Mouse (Mus musculus) retina, embryonic 14.5 days (tissue): ENCODE measurements at regions not wholly inside any gene's neighbourhood (a gene's known extent, or its start where the extent isn't known, plus 50 kb on each side); places are given as distances from the start of the nearest gene placed in this dataset.
"Not testable (repeated sequence)": the region's sequence is repeated elsewhere in the genome, so short reads cannot be mapped to it uniquely, and the experiment has no call there.

ENCODE experiments used
- DNase-seq: peaks from one replicate; pipeline ENCODE4 v3.0.0-alpha.2; 2015; ENCODE audit warnings: low spot score

DNA sequence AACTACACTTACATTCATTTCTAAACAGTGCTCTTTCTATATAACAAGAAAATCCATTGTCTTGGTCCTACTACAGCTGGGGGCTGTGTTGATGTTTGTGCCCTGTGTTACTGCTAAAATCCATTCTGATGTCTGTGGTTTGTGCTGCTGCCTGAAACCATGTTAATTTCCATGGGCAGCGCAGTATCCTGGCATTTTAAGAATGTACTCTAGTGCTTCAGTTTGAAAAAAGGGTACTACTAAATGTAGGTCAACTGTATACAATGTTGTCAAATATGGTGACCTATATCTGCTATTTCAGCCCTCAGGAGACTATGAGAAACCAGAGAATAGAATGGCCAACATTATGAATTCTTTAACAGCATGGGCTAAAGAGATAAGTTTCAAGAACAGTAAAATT is 1052.2 kb downstream of the Hace1 start:
- DNase-seq: peak; percentile 14

DNA sequence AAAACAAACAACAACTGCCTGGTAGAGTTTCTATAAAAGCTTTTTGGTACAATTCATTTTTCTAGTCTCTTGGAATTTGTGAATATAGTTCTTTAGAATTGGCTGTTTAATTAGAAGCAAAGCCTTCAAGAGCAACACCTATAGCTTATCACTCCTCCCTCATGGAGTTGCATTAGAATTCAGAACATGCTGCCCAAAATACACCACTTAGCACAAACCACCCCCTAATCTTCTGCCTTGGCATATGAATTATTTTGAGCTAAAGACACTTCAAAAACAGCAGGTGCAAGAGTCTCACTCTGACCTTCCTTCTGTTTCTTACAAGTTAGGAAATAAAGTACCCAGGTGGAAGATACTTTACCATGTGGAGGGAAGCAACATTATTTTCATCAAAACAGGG is 1085.4 kb downstream of the Hace1 start:
- DNase-seq: no peak

GRCm38 (mm10) chr10:46689823-46690372 is 1112.3 kb downstream of the Hace1 start:
- DNase-seq: not testable (repeated sequence)

DNA sequence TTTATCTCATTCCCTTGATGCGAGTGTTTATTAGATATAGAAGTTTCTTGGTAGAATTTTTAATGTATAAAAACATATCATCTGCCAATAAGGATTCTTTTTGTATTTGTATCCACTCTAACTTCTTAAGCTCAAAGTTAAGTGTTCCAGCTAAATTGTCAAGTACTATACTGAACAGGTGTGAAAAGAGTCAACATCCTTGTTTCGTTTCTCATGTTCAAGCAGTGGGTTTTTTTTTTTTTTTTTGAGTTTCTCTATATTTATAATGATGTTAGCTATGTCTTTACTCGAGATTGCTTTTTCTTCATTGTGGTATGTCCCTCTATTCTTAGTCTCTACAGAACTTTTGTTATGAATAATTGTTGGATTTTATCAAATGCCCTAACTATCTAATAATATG is 1115.0 kb downstream of the Hace1 start:
- DNase-seq: no peak

GRCm38 (mm10) chr10:46697363-46698246 is 1120.0 kb downstream of the Hace1 start:
- DNase-seq: peak; percentile 39

DNA sequence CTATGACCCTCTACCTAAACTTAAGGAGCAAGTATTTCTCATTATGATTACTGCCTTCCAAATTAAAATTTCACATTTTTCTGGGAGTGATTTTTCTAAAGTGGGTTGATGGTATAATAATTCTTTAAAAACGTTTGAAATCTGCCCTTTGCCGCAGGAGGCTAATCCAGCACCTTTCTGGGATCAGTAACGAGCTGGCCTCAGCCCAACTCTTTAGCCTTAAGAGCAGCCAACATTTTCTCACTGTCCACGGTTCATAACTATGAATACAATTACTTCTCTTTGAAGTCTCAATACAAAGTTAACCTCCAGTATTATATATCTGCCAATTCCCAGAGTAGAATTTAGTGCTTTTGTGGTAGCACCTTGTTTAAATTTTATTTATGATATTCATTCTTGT is 1123.6 kb downstream of the Hace1 start:
- no peak for DNase-seq

DNA sequence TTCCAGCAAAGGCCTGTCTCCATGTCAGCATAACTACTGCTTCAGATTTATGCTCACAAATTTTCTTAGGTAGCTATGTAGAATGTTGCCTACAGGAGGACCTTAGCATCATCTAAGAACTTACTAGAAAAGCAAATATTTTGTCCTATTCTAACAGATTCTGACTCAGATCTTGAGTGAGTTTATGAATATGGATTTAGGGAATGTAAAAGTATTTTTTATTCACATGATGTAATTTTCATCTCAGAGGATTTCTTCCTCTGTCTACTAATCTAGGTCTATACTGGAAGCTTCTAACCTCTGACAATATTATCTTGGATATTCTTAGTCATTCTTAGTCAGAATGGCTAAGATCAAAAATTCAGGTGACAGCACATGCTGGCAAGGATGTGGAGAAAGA is 1130.4 kb downstream of the Hace1 start:
- DNase-seq: not testable (repeated sequence)

- DNase-seq: no peak
Measured at GRCm38 (mm10) chr10:46712690-46713089, 1135.1 kb downstream of the Hace1 start.

DNA sequence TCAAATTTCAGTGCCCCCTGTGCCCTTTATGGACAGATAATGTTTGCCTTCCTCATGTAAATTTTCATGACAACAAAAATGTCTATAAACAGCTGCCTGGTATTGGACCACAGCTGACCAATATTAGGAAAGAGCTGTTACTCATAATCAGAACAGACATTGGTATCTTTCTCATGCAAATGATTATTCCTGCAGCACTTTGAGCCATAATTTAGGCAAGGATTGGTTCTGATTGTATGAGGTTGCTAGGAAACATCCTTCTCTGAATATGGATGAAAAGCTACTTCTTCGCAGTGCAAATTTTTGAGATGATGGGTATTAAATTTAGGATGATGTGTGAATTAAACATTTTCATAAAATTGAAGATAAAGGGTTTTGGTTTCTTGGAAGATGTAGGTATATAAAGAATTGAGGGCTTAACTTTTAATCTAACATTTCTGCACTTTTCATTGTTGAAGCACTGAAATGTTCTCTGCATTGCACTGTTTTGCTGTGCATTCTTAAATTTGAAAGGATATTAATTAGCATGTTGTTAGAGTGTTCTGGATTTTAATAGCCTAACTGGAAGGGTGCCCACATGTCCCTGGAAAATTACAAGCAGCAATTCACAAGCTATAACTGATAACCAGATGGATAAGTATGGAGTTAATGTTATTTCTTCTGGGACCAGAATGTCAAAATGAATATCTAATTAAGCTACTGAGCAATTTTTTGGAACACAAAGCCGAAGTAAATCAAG is 1140.9 kb downstream of the Hace1 start:
- no peak for DNase-seq

DNA sequence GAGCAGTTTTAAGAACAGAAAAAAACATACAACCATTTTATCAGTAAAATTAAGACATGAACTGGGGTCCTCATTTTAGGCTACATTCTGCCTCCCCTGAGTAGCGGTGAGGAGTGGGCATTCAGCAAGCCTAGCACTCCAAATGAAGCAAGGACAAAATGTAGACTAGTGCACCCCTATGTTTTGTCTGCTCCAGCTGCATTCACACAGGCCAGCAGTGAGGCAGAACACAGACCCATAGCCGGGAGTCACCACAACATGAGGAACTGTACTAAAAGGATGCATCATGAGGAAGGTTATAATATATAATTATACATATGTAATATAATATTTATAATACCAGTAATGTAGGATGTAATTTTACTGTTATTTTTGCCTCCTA is 1141.5 kb downstream of the Hace1 start:
- DNase-seq: no peak

GRCm38 (mm10) chr10:46723666-46724065 is 1146.0 kb downstream of the Hace1 start:
- DNase-seq: no peak

- DNase-seq: no peak
Measured at GRCm38 (mm10) chr10:46730601-46731000, 1153.0 kb downstream of the Hace1 start.

DNA sequence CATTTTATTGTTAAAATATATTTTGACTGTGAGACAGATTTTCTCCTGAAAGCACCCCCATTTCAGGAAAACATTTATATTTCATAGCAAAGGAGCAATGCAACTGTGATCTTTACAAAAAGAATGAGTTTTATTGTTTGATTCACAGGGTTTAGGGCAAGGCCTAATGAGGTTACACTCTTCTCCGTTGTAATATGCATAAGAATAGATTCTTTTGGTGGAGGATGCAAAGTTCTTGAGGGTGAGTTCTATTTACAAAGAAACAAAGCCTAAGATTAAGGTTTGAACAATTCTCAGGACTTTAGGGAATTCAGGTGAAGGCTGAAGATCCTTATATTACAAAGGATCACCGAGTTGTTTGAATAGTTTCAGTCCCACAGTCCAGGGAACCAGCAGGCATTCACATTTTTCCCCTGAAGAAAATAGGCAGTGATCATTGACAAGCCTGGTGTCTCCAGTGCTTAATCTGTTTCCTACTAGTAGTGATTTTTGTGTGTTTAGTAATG is 1156.2 kb downstream of the Hace1 start:
- DNase-seq: no peak

- DNase-seq: no peak
Measured at GRCm38 (mm10) chr10:46741098-46741497, 1163.5 kb downstream of the Hace1 start.

GRCm38 (mm10) chr10:46742131-46742530 is 1164.5 kb downstream of the Hace1 start:
- DNase-seq: no peak

GRCm38 (mm10) chr10:46760923-46761322 is 1183.3 kb downstream of the Hace1 start:
- no peak for DNase-seq

DNA sequence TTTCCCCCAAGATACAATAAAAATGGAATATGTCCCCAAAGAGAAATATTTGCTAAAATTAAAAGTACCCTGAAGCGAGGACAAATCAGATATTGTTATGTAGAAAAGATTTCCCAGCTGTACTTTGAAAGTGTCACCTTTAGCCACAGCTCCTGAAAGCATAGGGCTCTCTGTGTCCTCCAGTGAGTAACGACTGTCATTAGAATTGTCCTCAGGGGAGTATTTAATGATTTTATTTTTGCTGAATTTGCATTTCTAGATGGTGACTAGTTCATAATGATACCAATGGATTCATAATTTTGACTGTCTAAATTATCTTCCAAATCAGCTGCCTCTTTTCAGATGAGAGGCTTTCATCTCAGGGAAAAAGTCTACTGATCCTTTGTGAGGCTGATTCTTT is 1201.1 kb downstream of the Hace1 start:
- DNase-seq: no peak

- DNase-seq: not testable (repeated sequence)
Measured at GRCm38 (mm10) chr10:46785723-46786122, 1208.1 kb downstream of the Hace1 start.

DNA sequence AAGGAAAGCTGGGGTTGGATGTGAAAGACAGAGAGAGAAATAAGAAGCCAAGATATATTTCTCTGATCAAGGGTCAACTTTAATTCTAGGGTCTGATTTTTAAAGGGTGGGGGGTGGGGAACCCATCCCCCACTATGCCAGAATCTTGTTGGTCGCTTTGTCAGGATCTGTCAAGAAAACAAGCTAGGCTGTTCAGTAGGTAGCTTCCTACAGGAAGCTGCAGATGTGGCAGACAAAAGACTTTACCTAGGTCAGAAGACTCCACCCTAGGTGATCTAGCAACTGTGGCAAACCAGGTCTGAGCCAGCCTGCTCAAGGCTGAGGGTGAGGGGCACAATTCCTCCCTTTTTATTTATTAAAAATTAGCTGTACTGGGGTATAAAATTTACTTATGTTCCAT is 1236.6 kb downstream of the Hace1 start:
- no peak for DNase-seq

DNA sequence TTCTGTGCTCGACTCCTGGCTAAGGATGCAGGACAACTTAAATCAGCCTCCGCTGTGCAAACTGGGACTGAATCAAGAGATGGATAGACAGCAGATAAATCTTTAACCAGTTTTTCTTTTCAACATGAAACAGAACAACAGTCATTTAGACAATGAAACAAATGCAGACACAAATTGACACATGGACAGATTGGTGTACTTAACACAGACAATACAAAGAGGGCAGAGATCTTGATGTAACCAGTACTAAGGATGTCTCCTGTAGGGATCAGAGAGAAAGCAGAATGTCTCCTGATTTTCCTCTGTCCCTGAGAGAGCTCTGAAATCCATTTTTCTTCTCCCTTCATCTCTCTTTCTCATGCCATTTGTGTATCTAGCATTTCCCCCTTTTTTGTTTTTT is 1241.5 kb downstream of the Hace1 start:
- no peak for DNase-seq

DNA sequence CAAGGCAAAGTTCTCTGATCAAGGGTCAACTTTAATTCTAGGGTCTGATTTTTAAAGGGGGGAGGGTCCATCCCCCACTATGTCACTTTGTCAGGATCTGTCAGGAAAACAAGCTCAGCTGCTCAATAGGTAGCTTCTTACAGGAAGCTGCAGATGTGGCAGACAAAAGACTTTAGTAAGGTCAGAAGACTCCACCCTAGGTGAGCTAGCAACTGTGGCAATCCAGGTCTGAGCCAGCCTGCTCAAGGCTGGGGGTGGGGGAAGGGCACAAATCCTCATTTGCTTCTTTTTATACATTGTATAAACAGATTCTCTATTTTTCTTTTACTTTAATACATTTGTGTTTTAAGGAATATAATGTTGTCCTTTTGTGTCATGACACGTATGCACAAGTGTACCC is 1242.3 kb downstream of the Hace1 start:
- no peak for DNase-seq

- DNase-seq: peak; percentile 55
Measured at GRCm38 (mm10) chr10:46823837-46824236, 1246.2 kb downstream of the Hace1 start.

DNA sequence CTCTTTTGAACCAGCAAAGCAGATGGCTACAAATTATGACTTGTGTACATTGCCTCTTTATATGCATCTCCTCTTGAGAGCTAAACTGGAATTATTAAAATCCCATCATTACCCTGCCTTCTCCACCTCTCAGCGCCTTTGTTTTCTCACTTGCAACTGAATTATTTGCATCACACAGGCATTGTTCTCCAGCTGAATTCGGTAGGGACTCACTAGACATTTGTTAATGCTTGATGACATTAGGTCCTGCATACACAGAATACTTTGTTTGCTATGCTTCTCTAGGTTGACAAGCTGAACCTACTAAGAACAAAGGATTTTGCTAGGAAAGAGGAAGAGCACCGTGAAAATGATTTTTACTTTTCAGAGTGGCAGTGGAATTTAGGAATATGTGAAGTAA is 1248.4 kb downstream of the Hace1 start:
- DNase-seq: peak; percentile 78
